Mouse (Mus musculus): ENCODE data around the gene Dus3l. TPM values are rescaled to one million over a fixed set of nuclear protein-coding genes. Genes with fewer than 3 reads are reported as not detected.

Dus3l gene
- total and polyA plus RNA-seq, 2 experiments from 2014 or later = 85.9 to 96.5 TPM

DNA sequence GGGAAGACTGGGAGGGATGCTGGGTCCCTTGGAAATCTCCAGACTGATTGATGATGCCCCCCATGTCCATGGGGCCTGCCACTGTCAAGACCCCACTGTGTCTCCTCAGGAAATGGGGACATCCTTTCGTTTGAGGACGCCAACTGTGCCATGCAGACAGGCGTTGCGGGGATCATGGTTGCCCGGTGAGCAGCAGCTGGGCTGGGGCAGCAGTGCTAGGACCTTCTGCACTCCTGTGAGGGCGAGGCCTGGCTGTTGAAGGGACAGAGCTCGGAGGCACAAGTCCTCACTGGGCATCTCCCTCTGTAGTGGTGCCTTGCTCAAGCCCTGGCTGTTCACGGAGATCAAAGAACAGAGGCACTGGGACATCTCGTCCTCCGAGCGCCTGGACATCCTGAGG is 4.4 kb downstream of the Dus3l start:
- Histone ChIP-seq H3K4me2 (ENCODE audit: low read depth, low read length) (no peak overlapping the region), H3K27me3 (ENCODE audit: insufficient read depth, low read length) (no peaks in the 10 kb centered on the region), H3K9ac (replicated peaks; ENCODE audit: low read length) (no peak overlapping the region), H3K36me3 (ENCODE audit: insufficient read depth, low read length) (peaks cover 30% of the 10 kb centered on the region), H3K9me3 (ENCODE audit: low read length) (no peaks in the 10 kb centered on the region), H3K27ac (no peak overlapping the region), H3K4me1 (ENCODE audit: insufficient read depth, low read length) (0 out of 2 replicates have a peak, but pooled peaks cover 4% of the 10 kb centered on the region), H3K4me3 (ENCODE audit: low read length) (no peak overlapping the region)
- ATAC-seq (no peak), DNase-seq (ENCODE audit: low spot score) (no peak)
- no peak for TF ChIP-seq CTCF (IDR thresholded peaks at IDR 0.05; ENCODE audit: low read depth)
- WGBS = 93% methylated on average over 11 of the region's 11 CpGs

- Histone ChIP-seq H3K4me3 (ENCODE audit: low read length) (no peak within 1 kb of the TSS), H3K4me1 (ENCODE audit: insufficient read depth, low read length) (0 out of 2 replicates have a peak, but pooled peaks cover 4% of the 10 kb centered on the region), H3K4me2 (ENCODE audit: low read depth, low read length) (no peak within 1 kb of the TSS), H3K9ac (replicated peaks; ENCODE audit: low read length) (no peak within 1 kb of the TSS), H3K36me3 (ENCODE audit: insufficient read depth, low read length) (peaks cover 30% of the 10 kb centered on the region), H3K27ac (no peak within 1 kb of the TSS), H3K27me3 (ENCODE audit: insufficient read depth, low read length) (no peaks in the 10 kb centered on the region), H3K9me3 (ENCODE audit: low read length) (no peaks in the 10 kb centered on the region)
- DNase-seq (ENCODE audit: low spot score) (no peak), ATAC-seq (no peak)
- TF ChIP-seq CTCF (IDR thresholded peaks at IDR 0.05; ENCODE audit: low read depth) = no peak
- WGBS = 92% methylated on average over 5 of the region's 5 CpGs
Observed at GRCm38 (mm10) chr17:56769950-56770349, 5.4 kb downstream of the Dus3l start, which contains the start of gene Prr22. Prr22 (plus strand) TSS chr17:56770250.

DNA sequence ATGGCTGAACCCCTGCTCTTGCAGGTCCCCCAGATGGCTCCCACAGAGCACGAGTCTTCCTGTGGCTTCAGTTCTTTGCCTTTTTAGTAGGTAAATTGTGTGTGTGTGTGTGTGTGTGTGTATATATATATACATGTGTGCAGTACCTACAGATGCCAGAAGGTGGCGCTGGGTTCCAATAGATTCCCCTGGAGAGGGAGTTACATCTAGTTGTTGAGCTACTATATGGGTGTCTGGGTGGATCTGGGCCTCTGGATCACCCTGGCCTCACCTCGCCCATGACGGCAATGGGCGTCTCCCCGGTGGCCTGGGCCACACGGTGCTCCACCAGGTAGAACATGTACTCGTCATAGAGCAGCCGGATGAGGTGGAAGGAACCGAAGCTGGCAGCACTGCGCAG is 13.0 kb downstream of the Dus3l start:
- H3K36me3 ChIP-seq (ENCODE audit: insufficient read depth, low read length) = no peaks in the 10 kb centered on the region
- H3K27ac ChIP-seq = no peak overlapping the region
- 89% methylated on average over 11 of the region's 11 CpGs for WGBS
- no peaks in the 10 kb centered on the region for H3K27me3 ChIP-seq (ENCODE audit: insufficient read depth, low read length)
- no peak overlapping the region for H3K9ac ChIP-seq (replicated peaks; ENCODE audit: low read length)
- no peak overlapping the region for H3K4me3 ChIP-seq (ENCODE audit: low read length)
- ATAC-seq (no peak), DNase-seq (ENCODE audit: low spot score) (no peak)
- H3K4me2 ChIP-seq (ENCODE audit: low read depth, low read length) = no peak overlapping the region
- no peaks in the 10 kb centered on the region for H3K4me1 ChIP-seq (ENCODE audit: insufficient read depth, low read length)
- TF ChIP-seq CTCF (IDR thresholded peaks at IDR 0.05; ENCODE audit: low read depth) = peak; percentile 41
- H3K9me3 ChIP-seq (ENCODE audit: low read length) = no peaks in the 10 kb centered on the region

DNA sequence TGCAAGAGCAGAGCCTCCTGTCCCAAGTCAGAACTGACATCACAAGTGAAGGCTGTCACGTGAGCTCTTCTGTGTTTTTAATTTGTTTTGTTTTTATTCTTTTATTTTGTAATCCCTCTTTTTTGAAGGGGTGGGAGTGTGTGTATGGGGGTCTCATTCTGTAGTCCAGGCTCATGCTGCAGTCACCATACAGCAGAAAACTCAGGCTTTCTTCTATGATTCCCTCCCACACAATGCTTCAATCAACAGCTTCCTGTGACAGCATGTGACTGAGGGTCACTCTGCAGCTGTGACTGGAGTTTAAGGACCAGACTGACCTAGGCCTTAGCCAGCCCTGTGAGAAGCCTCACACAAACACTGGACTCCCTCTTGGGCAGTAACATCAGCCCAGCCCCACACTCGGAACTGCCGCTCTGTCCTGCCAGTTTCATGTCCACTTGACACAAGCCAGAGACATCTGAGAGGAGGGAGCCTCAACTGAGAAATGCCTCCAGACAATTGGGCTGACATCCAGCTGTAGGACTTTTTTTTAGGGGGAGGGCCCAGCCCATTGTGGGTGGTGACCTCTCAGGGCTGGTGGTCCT is 14.3 kb downstream of the Dus3l start:
- Histone ChIP-seq H3K9me3 (ENCODE audit: low read length) (no peaks in the 10 kb centered on the region), H3K27me3 (ENCODE audit: insufficient read depth, low read length) (no peaks in the 10 kb centered on the region), H3K27ac (no peak overlapping the region), H3K9ac (replicated peaks; ENCODE audit: low read length) (no peak overlapping the region), H3K4me1 (ENCODE audit: insufficient read depth, low read length) (no peaks in the 10 kb centered on the region), H3K4me2 (ENCODE audit: low read depth, low read length) (no peak overlapping the region), H3K4me3 (ENCODE audit: low read length) (no peak overlapping the region), H3K36me3 (ENCODE audit: insufficient read depth, low read length) (no peaks in the 10 kb centered on the region)
- no peak for ATAC-seq
- 56% methylated on average over 3 of the region's 3 CpGs for WGBS
- no peak for DNase-seq (ENCODE audit: low spot score)
- no peak for TF ChIP-seq CTCF (IDR thresholded peaks at IDR 0.05; ENCODE audit: low read depth)

DNA sequence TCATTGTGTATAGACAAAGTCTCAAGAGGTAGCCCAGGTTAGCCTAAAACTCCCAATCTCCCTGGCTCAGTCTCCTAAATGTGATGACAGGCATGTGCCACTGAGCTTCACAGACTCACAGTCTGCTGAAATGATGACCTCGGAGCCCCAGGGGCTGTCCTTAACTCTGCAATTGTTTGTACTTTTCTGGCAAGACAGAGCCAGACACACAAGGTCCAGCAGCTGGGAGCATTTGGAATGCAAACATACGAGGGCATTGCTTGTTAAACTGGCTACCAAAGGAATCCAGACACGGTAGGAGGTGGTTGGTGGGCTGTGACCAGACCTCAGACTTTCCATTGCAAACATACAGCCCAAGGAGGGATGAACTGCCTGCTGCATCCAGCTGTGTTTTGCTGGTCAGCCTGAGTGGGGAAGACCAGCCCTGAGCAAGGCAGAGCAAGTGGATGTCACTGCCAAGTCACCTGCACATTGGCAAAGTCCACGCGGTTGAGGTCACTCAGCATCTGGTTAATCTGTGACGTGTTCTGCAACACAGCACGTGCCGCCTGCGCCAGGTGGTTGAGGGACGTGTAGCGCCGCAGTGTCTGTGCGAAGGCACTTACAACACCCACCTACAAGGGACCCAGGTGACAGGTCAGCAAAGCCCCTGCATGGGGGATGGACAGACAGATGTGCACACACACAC is 15.9 kb downstream of the Dus3l start:
- Histone ChIP-seq H3K4me2 (ENCODE audit: low read depth, low read length) (no peak overlapping the region), H3K4me1 (ENCODE audit: insufficient read depth, low read length) (no peaks in the 10 kb centered on the region), H3K27me3 (ENCODE audit: insufficient read depth, low read length) (no peaks in the 10 kb centered on the region), H3K9me3 (ENCODE audit: low read length) (no peaks in the 10 kb centered on the region), H3K9ac (replicated peaks; ENCODE audit: low read length) (no peak overlapping the region), H3K27ac (no peak overlapping the region), H3K4me3 (ENCODE audit: low read length) (no peak overlapping the region), H3K36me3 (ENCODE audit: insufficient read depth, low read length) (no peaks in the 10 kb centered on the region)
- DNase-seq (ENCODE audit: low spot score) = no peak
- 86% methylated on average over 13 of the region's 13 CpGs for WGBS
- ATAC-seq = no peak
- TF ChIP-seq CTCF (IDR thresholded peaks at IDR 0.05; ENCODE audit: low read depth) = no peak

- 69% methylated on average over 3 of the region's 3 CpGs for WGBS
- Histone ChIP-seq H3K9me3 (ENCODE audit: low read length) (no peaks in the 10 kb centered on the region), H3K9ac (replicated peaks; ENCODE audit: low read length) (no peak overlapping the region), H3K4me2 (ENCODE audit: low read depth, low read length) (no peak overlapping the region), H3K27ac (no peak overlapping the region), H3K4me1 (ENCODE audit: insufficient read depth, low read length) (no peaks in the 10 kb centered on the region), H3K36me3 (ENCODE audit: insufficient read depth, low read length) (no peaks in the 10 kb centered on the region), H3K4me3 (ENCODE audit: low read length) (no peak overlapping the region), H3K27me3 (ENCODE audit: insufficient read depth, low read length) (no peaks in the 10 kb centered on the region)
- TF ChIP-seq CTCF (IDR thresholded peaks at IDR 0.05; ENCODE audit: low read depth) = no peak
- DNase-seq (ENCODE audit: low spot score) = no peak
- no peak for ATAC-seq
Observed at GRCm38 (mm10) chr17:56788886-56789285, 24.3 kb downstream of the Dus3l start.

GRCm38 (mm10) chr17:56789286-56789685 is 24.7 kb downstream of the Dus3l start:
- H3K27ac ChIP-seq = no peak overlapping the region
- H3K36me3 ChIP-seq (ENCODE audit: insufficient read depth, low read length) = no peaks in the 10 kb centered on the region
- no peaks in the 10 kb centered on the region for H3K27me3 ChIP-seq (ENCODE audit: insufficient read depth, low read length)
- H3K4me2 ChIP-seq (ENCODE audit: low read depth, low read length) = no peak overlapping the region
- no peaks in the 10 kb centered on the region for H3K4me1 ChIP-seq (ENCODE audit: insufficient read depth, low read length)
- WGBS = 91% methylated on average over 6 of the region's 6 CpGs
- no peak overlapping the region for H3K4me3 ChIP-seq (ENCODE audit: low read length)
- H3K9ac ChIP-seq (replicated peaks; ENCODE audit: low read length) = no peak overlapping the region
- no peak for DNase-seq (ENCODE audit: low spot score)
- no peak for ATAC-seq
- H3K9me3 ChIP-seq (ENCODE audit: low read length) = no peaks in the 10 kb centered on the region
- no peak for TF ChIP-seq CTCF (IDR thresholded peaks at IDR 0.05; ENCODE audit: low read depth)

Measured in hindbrain, postnatal 0 days (tissue).